Mouse (Mus musculus) testis, adult 2 months (tissue): Measurements from ENCODE around the gene Atp6v1a. TPM values are rescaled to one million over a fixed set of nuclear protein-coding genes. Genes with fewer than 3 reads are reported as not detected.

Source experiments
- H3K27ac ChIP-seq: fragments of 200-500 bp; 2 replicates; pipeline ENCODE4 v1.5.1; 2012; ENCODE audit warnings: low read depth, low read length; ENCODE audit not compliant: control insufficient read depth, insufficient read depth
- H3K27me3 ChIP-seq: fragments of 200-500 bp; 2 replicates; pipeline ENCODE4 v1.6.1; 2012; ENCODE audit warnings: mild to moderate bottlenecking, low read length, moderate library complexity; ENCODE audit not compliant: control insufficient read depth, insufficient read depth
- H3K36me3 ChIP-seq: fragments of 200-500 bp; 2 replicates; pipeline ENCODE4 v1.6.1; 2012; ENCODE audit warnings: mild to moderate bottlenecking, low read length; ENCODE audit not compliant: control insufficient read depth, insufficient read depth
- H3K4me1 ChIP-seq: fragments of 200-500 bp; 2 replicates; pipeline ENCODE4 v1.6.1; 2012; ENCODE audit warnings: low read length; ENCODE audit not compliant: control insufficient read depth, insufficient read depth
- H3K4me3 ChIP-seq: fragments of 200-500 bp; 2 replicates; pipeline ENCODE4 v1.5.1; 2012; ENCODE audit warnings: low read depth, mild to moderate bottlenecking, low read length, moderate library complexity, mixed read lengths; ENCODE audit not compliant: control insufficient read depth
- CTCF ChIP-seq: fragments of 200-500 bp; IDR thresholded peaks from 2 replicates; pipeline ENCODE4 v1.5.1; 2012; ENCODE audit warnings: low read depth, mild to moderate bottlenecking, inconsistent platforms, low read length, moderate library complexity; ENCODE audit not compliant: control insufficient read depth, insufficient read depth, insufficient replicate concordance
- POLR2A ChIP-seq: fragments of 200-500 bp; IDR thresholded peaks from 2 replicates; pipeline ENCODE4 v1.6.1; 2012; ENCODE audit warnings: low read depth, mild to moderate bottlenecking, inconsistent platforms, low read length, moderate library complexity; ENCODE audit not compliant: control insufficient read depth
- polyA plus RNA-seq: library from polyadenylated mRNA; depleted of rRNA; stranded (reverse); fragments of >200 nt; gene quantifications from 2 replicates; pipeline ENCODE4 v1.2.3, GENCODE M21; 2012; rRNA removed

The Atp6v1a gene
- polyA plus RNA-seq: 34.6 and 38.5 TPM in 2 replicates

- peaks cover 7% of the 10 kb centered on the region for H3K4me1 ChIP-seq
- TF ChIP-seq CTCF: no peak
- TF ChIP-seq POLR2A: peak; percentile 83
- peak within 1 kb of the TSS; percentile 98 for H3K27ac ChIP-seq
- H3K36me3 ChIP-seq: no peaks in the 10 kb centered on the region
- no peaks in the 10 kb centered on the region for H3K27me3 ChIP-seq
- H3K4me3 ChIP-seq: peak within 1 kb of the TSS; percentile 100
Observed at GRCm38 (mm10) chr16:44139536-44140185, at the start of gene Atp6v1a, which contains the start of gene Naa50. Gene Atp6v1a (minus strand): TSS chr16:44139705. Gene Naa50 (plus strand): TSS chr16:44139830.

GRCm38 (mm10) chr16:44188766-44189165, 49.3 kb upstream of the Atp6v1a start:
- no peak for TF ChIP-seq POLR2A
- TF ChIP-seq CTCF: peak; percentile 32; the same call in 1 of the 2 replicates

GRCm38 (mm10) chr16:44187172-44187571, 47.7 kb upstream of the Atp6v1a start:
- no peak overlapping the region for H3K4me3 ChIP-seq
- H3K36me3 ChIP-seq: no peaks in the 10 kb centered on the region
- TF ChIP-seq POLR2A: no peak
- no peak for TF ChIP-seq CTCF
- H3K27me3 ChIP-seq: no peaks in the 10 kb centered on the region
- no peak overlapping the region for H3K27ac ChIP-seq
- no peaks in the 10 kb centered on the region for H3K4me1 ChIP-seq

More at GRCm38 (mm10) chr16:44188766-44189165, 49.3 kb upstream of the Atp6v1a start:
- Histone ChIP-seq H3K27ac (no peak overlapping the region), H3K36me3 (no peaks in the 10 kb centered on the region), H3K27me3 (no peaks in the 10 kb centered on the region), H3K4me3 (no peak overlapping the region), H3K4me1 (no peaks in the 10 kb centered on the region)

DNA sequence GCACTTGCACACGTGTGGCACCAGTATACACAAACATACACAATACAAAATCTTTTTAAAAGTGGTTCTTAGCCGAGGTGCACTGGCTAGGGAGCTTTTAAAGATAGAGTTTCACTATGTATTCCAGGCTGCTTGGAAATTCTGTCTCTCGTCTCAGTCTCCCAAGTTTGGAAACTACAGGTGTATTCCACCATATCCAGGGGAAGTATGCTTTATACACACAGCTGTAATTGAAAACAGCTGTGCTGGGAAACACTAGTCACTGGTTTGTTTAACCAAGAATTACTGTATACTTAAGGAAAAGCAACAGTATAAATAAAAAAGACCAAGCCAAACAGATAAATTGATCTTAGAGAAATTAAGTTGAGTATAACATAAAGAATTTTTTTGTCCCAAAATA, 45.3 kb upstream of the Atp6v1a start:
- Histone ChIP-seq H3K4me3 (no peak overlapping the region), H3K4me1 (no peaks in the 10 kb centered on the region), H3K36me3 (no peaks in the 10 kb centered on the region), H3K27me3 (no peaks in the 10 kb centered on the region), H3K27ac (no peak overlapping the region)
- TF ChIP-seq CTCF (no peak), POLR2A (no peak)

- Histone ChIP-seq H3K27me3 (no peaks in the 10 kb centered on the region), H3K4me3 (no peak overlapping the region), H3K36me3 (no peaks in the 10 kb centered on the region), H3K27ac (no peak overlapping the region), H3K4me1 (no peaks in the 10 kb centered on the region)
- no peak for TF ChIP-seq POLR2A
- TF ChIP-seq CTCF: no peak
Observed at GRCm38 (mm10) chr16:44182597-44182996, 43.1 kb upstream of the Atp6v1a start.

- no peaks in the 10 kb centered on the region for H3K36me3 ChIP-seq
- H3K4me1 ChIP-seq: peaks cover 2% of the 10 kb centered on the region
- TF ChIP-seq CTCF (no peak), POLR2A (no peak)
- H3K4me3 ChIP-seq: no peak overlapping the region
- no peak overlapping the region for H3K27ac ChIP-seq
- no peaks in the 10 kb centered on the region for H3K27me3 ChIP-seq
Observed at GRCm38 (mm10) chr16:44178555-44178954, 39.0 kb upstream of the Atp6v1a start.

DNA sequence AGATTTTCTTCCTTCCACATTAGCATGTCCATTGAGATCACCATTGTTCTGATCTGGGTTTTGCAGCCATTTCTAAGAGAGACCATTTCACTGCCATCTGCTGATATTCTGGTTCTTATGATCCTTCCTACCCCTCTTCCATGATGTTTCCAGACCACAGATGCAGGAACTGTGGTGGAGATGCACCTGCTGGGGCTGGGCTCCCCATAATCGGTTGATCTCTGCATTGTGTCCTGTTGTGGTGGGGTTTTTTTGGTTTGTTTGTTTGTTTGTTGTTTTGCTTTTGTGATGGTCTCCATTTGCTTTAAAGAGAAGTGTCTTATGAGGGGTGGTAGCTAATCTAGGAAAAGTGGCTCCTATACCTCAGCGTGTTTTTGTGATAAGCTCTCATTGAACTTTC, 37.0 kb upstream of the Atp6v1a start:
- Histone ChIP-seq H3K4me1 (peaks cover 4% of the 10 kb centered on the region), H3K36me3 (no peaks in the 10 kb centered on the region), H3K27ac (no peak overlapping the region), H3K4me3 (no peak overlapping the region), H3K27me3 (no peaks in the 10 kb centered on the region)
- TF ChIP-seq POLR2A (no peak), CTCF (no peak)
